Mouse (Mus musculus) forebrain, embryonic 13.5 days (tissue): Measurements from ENCODE around the gene Cdc27. TPM values are rescaled to one million over a fixed set of nuclear protein-coding genes. Genes with fewer than 3 reads are reported as not detected.

Experiments used
- ATAC-seq: fragments of 200-750 bp; cut with Nextera tagmentation; 2 replicates; pipeline ENCODE4 v1.8.0; 2017
- H3K27ac ChIP-seq: fragments of 300-500 bp; sonication (generic); 2 replicates; pipeline ENCODE4 v1.5.1; 2015; ENCODE audit warnings: inconsistent platforms, mild to moderate bottlenecking, moderate library complexity
- H3K27me3 ChIP-seq: fragments of 300-500 bp; sonication (generic); 2 replicates; pipeline ENCODE4 v1.6.1; 2015; ENCODE audit warnings: mild to moderate bottlenecking, inconsistent platforms
- H3K36me3 ChIP-seq: fragments of 300-500 bp; sonication (generic); 2 replicates; pipeline ENCODE4 v1.6.1; 2015; ENCODE audit warnings: mild to moderate bottlenecking, inconsistent platforms; ENCODE audit not compliant: poor library complexity, severe bottlenecking
- H3K4me1 ChIP-seq: fragments of 300-500 bp; sonication (generic); 2 replicates; pipeline ENCODE4 v1.6.1; 2015; ENCODE audit warnings: inconsistent platforms
- H3K4me2 ChIP-seq: fragments of 300-500 bp; sonication (generic); 2 replicates; pipeline ENCODE4 v1.6.1; 2015; ENCODE audit warnings: inconsistent platforms, mild to moderate bottlenecking, moderate library complexity
- H3K4me3 ChIP-seq: fragments of 300-500 bp; sonication (generic); 2 replicates; pipeline ENCODE4 v1.5.1; 2015; ENCODE audit warnings: mild to moderate bottlenecking, inconsistent platforms
- H3K9ac ChIP-seq: fragments of 300-500 bp; sonication (generic); 2 replicates; pipeline ENCODE4 v1.6.1; 2015; ENCODE audit warnings: mild to moderate bottlenecking, inconsistent platforms
- H3K9me3 ChIP-seq: fragments of 300-500 bp; sonication (generic); replicated peaks from 2 replicates; pipeline ENCODE4 v1.6.1; 2016; ENCODE audit warnings: inconsistent platforms
- WGBS: fragments of 180-500 bp; shearing (Covaris S2); methylation state at CpG from one replicate; pipeline ENCODE4 v1.1.7; 2015; 5-methylcytosine and 5-hydroxymethylcytosine counted together
- polyA plus RNA-seq: library from polyadenylated mRNA; unstranded; fragments of >200 nt; fragmentation: Nextera tagmentation; extraction: Ambion mirVana; gene quantifications from 2 replicates; pipeline ENCODE4 v1.2.1, GENCODE M21; 2015

Gene Cdc27
- polyA plus RNA-seq = 43.7 and 51.4 TPM in 2 replicates

- no peaks in the 10 kb centered on the region for H3K27me3 ChIP-seq
- peak within 1 kb of the TSS; percentile 83 for H3K27ac ChIP-seq
- H3K9ac ChIP-seq = peak within 1 kb of the TSS; percentile 99
- H3K4me2 ChIP-seq = peak within 1 kb of the TSS; percentile 75
- peak within 1 kb of the TSS; percentile 89 for H3K4me3 ChIP-seq
- H3K9me3 ChIP-seq = no peaks in the 10 kb centered on the region
- 0 out of 2 replicates have a peak, but pooled peaks cover 4% of the 10 kb centered on the region for H3K36me3 ChIP-seq
- peak; percentile 98 for ATAC-seq
- 1% methylated on average over 35 of the region's 35 CpGs for WGBS
- H3K4me1 ChIP-seq = peaks cover 28% of the 10 kb centered on the region
Observed at GRCm38 (mm10) chr11:104550406-104550974, at the start of gene Cdc27, which contains the start of gene Myl4. Cdc27 (minus strand) TSS chr11:104550620. Myl4 (plus strand) TSS chr11:104550663.

DNA sequence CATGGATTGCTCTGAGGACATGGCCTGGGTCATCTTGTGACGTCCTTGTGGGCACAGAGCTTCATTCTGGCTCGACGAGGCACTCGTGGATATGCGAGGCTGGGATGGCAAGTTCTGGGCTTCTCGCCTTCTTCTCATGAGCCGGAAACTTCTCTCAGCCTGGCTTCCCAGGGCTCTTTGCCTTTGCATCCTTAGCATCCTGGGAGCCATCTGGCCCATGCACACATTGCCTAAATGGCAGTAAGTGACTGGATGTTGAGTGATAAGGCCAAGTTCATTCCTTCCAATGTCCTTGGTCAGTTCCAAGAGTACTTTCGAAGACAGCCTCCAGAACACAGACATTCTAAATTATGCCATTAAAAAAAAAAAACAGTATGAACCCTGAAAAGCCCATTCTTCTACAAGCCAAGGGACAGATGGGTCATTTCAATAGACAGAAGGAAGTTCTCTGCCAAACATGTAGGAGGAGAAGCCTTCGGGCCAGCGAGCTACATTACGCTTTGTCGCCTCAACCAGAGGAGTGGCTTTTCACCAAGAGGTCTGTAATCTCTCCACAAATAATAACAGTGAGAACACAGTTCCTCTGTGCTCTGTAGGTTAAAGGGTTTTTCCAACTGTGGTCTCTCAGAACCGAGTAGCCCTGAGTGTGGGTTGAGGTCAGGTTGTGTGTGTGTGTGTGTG, 49.0 kb upstream of the Cdc27 start:
- WGBS = 85% methylated on average over 13 of the region's 13 CpGs
- Histone ChIP-seq H3K9me3 (no peaks in the 10 kb centered on the region), H3K9ac (no peak overlapping the region), H3K4me3 (no peak overlapping the region), H3K4me1 (no peaks in the 10 kb centered on the region), H3K27me3 (no peaks in the 10 kb centered on the region), H3K4me2 (no peak overlapping the region), H3K27ac (no peak overlapping the region), H3K36me3 (no peaks in the 10 kb centered on the region)
- ATAC-seq = no peak

DNA sequence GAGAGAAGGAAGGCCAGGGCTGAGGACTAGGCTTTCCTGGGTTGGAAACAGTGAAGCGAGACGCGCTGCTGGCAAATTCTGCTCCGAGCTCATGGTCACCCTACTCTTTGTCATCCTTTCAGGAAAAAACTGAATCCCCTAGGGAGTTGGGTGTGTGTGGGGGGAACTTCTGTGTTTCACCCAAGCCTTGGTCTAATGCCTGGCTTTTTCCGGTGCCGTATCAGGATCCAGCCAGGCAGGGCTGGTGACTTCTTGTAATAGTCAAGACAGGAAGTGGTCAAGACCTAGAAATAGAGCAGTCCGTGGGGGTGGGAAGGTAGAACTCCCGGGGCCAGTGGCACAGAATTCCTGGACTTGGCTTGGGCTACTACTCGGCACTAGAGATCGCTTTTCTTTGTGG, 45.9 kb upstream of the Cdc27 start:
- Histone ChIP-seq H3K27ac (no peak overlapping the region), H3K36me3 (no peaks in the 10 kb centered on the region), H3K4me3 (no peak overlapping the region), H3K27me3 (no peaks in the 10 kb centered on the region), H3K9ac (no peak overlapping the region), H3K4me1 (no peaks in the 10 kb centered on the region), H3K4me2 (no peak overlapping the region), H3K9me3 (no peaks in the 10 kb centered on the region)
- no peak for ATAC-seq
- 86% methylated on average over 10 of the region's 10 CpGs for WGBS

DNA sequence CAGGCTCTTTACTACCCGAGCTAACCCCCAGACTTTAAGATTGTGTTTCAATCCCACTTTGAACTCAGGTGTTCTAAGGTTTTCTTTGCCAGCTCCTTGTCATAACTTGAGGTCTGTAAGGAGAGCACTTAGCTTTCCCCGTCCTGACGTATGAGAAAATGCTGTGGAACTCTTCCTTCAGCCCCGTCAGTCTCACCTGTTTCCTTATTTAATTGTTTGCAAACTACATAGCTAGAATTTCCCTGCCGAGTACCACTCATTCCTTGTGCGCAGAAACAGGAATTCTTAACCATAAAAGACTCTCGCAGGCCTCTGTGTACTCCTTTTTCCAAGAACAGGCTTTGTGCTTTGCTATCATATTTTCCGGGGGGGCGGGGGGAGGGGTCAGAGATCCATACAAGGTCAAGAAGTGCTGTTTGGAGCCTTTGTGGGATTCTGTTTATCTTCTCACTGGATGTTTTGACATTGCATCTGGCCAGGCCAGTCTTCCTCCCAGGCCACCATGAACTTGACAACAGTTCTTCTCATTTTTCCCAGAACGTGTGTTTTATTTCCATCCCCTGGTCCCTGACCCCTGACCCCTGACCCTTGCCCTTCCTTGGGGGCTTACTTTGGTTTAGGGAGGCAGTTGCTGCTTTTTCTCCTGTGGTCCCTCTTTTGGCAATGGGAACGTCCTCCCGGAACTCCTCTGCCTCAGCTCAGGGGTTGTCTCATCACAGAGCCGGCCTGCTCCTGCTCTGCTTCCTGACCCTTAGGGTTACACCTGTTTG, 41.8 kb upstream of the Cdc27 start:
- Histone ChIP-seq H3K27me3 (no peaks in the 10 kb centered on the region), H3K4me2 (no peak overlapping the region), H3K27ac (no peak overlapping the region), H3K9me3 (peaks cover 17% of the 10 kb centered on the region), H3K4me1 (no peaks in the 10 kb centered on the region), H3K4me3 (no peak overlapping the region), H3K36me3 (no peaks in the 10 kb centered on the region), H3K9ac (no peak overlapping the region)
- WGBS = 81% methylated on average over 13 of the region's 13 CpGs
- no peak for ATAC-seq

DNA sequence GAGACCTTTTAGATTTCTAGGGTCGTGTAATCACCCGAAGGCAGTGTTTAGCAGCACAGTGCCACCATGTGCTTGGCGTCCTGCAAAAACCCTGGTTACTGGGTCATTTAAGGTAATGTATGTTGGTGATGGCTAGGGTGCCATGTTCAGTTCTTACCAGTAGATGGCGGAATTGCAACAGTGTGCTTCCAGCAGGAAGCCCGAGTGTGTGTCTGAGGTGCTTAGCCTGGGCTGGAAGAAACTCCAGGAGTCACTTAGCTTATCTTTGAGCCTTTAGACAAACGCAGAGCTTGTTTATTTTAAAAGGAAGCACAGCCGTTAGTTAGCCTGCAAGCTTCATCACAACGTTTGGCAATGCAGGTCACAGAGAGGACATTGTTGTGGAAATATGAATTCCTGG, 39.7 kb upstream of the Cdc27 start:
- H3K27me3 ChIP-seq = no peaks in the 10 kb centered on the region
- peak; percentile 50; the same call in 1 of the 2 replicates for ATAC-seq
- H3K36me3 ChIP-seq = no peaks in the 10 kb centered on the region
- no peak overlapping the region for H3K27ac ChIP-seq
- H3K4me1 ChIP-seq = no peaks in the 10 kb centered on the region
- H3K4me2 ChIP-seq = no peak overlapping the region
- peaks cover 17% of the 10 kb centered on the region for H3K9me3 ChIP-seq
- H3K9ac ChIP-seq = no peak overlapping the region
- H3K4me3 ChIP-seq = no peak overlapping the region
- 4% methylated on average over 8 of the region's 8 CpGs for WGBS

DNA sequence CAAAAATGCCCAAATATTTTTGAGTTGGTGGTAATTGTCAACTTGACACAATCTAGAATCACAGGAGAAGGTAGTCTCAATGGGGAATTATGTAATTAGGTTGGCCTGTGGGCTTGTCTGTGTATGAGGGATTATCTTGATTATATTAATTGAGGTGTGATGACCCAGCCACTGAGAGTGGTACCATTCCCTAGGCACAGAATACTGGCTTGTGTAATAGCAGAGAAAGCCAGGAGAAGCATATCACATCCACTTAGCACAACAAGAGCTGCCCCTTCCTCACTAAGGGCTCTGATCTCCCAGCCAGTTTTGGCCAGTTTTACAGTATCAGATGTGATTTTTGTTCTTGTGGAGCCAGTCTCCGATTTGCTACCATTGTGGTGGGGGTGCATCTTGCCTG, 39.1 kb upstream of the Cdc27 start:
- Histone ChIP-seq H3K4me3 (no peak overlapping the region), H3K4me2 (no peak overlapping the region), H3K27me3 (no peaks in the 10 kb centered on the region), H3K9me3 (peaks cover 17% of the 10 kb centered on the region), H3K36me3 (no peaks in the 10 kb centered on the region), H3K27ac (no peak overlapping the region), H3K4me1 (no peaks in the 10 kb centered on the region), H3K9ac (no peak overlapping the region)
- WGBS = 81% methylated on average over 1 of the region's 1 CpGs
- no peak for ATAC-seq

DNA sequence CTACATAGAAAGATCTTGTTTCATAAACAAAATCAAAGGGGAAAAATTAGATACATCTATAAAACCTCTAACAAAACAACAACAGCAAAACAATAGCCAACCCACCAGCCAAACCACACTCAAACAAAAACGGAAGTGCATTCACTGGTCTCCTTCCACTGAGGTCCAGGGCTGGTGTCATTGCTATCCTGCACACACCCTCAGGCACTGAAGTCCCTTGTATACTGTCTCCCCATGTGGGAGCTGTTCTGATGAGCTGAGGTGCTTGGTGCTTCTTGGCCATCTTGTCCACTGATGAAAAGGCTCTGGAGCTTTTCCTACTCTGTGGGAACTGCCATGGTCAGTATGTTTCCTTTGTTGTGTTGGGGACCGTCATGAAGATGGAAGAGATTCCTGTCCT, 38.1 kb upstream of the Cdc27 start:
- Histone ChIP-seq H3K4me2 (no peak overlapping the region), H3K4me3 (no peak overlapping the region), H3K36me3 (no peaks in the 10 kb centered on the region), H3K27me3 (no peaks in the 10 kb centered on the region), H3K9ac (no peak overlapping the region), H3K9me3 (peaks cover 17% of the 10 kb centered on the region), H3K4me1 (no peaks in the 10 kb centered on the region), H3K27ac (no peak overlapping the region)
- WGBS = 89% methylated on average over 2 of the region's 2 CpGs
- ATAC-seq = no peak

DNA sequence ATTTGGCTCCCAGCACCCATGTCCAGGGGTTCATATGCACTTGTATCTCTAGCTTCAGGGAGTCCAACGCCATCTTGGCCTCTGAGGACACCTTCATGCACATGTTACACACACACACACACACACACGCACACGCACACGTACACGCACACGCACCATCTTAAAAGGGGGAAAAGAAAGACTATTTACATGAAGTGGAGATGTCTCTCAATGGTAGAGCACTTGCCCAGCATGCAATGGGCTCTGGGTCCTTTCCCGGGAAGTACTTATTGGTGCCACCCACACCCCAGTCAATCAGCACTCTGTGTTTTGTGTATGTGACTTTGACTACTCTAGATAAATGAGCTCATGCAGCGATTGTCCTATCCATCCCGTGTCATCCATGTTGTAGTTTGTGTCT, 37.5 kb upstream of the Cdc27 start:
- Histone ChIP-seq H3K9me3 (peaks cover 17% of the 10 kb centered on the region), H3K27ac (no peak overlapping the region), H3K9ac (no peak overlapping the region), H3K4me1 (no peaks in the 10 kb centered on the region), H3K36me3 (no peaks in the 10 kb centered on the region), H3K27me3 (no peaks in the 10 kb centered on the region), H3K4me3 (no peak overlapping the region), H3K4me2 (no peak overlapping the region)
- ATAC-seq = no peak
- WGBS = 90% methylated on average over 9 of the region's 9 CpGs

- H3K9ac ChIP-seq = no peak overlapping the region
- 77% methylated on average over 5 of the region's 5 CpGs for WGBS
- peaks cover 17% of the 10 kb centered on the region for H3K9me3 ChIP-seq
- no peak for ATAC-seq
- no peak overlapping the region for H3K4me3 ChIP-seq
- H3K4me2 ChIP-seq = no peak overlapping the region
- no peak overlapping the region for H3K27ac ChIP-seq
- H3K4me1 ChIP-seq = no peaks in the 10 kb centered on the region
- H3K36me3 ChIP-seq = no peaks in the 10 kb centered on the region
- H3K27me3 ChIP-seq = no peaks in the 10 kb centered on the region
Observed at GRCm38 (mm10) chr11:104585495-104585894, 35.1 kb upstream of the Cdc27 start.

DNA sequence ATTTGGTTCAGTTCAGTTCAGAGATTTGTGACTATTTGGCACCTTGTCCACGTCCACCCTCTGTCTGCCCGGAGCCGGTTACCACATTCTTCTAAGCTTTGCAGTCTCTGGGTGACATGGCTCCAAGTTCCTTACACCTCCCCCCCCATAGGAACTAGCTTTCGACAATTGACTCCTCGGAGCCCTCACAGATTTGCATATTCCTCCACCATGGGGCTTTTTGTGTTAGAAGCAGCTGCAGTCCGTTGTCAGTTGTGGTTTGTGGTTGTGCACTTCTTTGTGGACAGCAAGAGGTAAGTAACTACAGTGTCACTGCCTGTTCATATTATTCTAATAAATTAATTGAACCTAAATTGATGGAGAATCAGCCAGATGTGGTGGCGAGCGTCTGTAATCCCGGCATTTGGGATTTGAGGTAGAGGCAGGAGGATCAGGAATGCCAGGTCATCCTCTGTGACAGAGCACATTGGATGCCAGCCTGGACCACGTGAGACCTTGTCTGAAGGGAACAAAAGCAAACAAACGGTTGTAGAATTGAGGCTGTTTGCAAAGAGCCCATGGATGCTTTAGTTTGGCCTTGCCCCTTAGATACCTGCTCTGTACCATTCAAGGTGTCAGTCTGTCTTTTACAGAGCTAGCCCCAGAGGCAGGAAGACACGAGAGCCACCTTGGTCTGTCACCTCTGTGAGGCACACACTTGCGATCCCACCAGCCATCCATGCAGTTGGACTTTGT, 32.4 kb upstream of the Cdc27 start:
- no peak overlapping the region for H3K4me2 ChIP-seq
- WGBS = 61% methylated on average over 13 of the region's 13 CpGs
- peaks cover 5% of the 10 kb centered on the region for H3K9me3 ChIP-seq
- H3K9ac ChIP-seq = no peak overlapping the region
- no peak for ATAC-seq
- no peaks in the 10 kb centered on the region for H3K27me3 ChIP-seq
- no peaks in the 10 kb centered on the region for H3K36me3 ChIP-seq
- H3K4me1 ChIP-seq = no peaks in the 10 kb centered on the region
- no peak overlapping the region for H3K4me3 ChIP-seq
- H3K27ac ChIP-seq = no peak overlapping the region

GRCm38 (mm10) chr11:104582308-104582606, 31.8 kb upstream of the Cdc27 start:
- 98% methylated on average over 2 of the region's 2 CpGs for WGBS
- H3K27me3 ChIP-seq = no peaks in the 10 kb centered on the region
- no peak overlapping the region for H3K9ac ChIP-seq
- H3K4me1 ChIP-seq = no peaks in the 10 kb centered on the region
- H3K9me3 ChIP-seq = no peaks in the 10 kb centered on the region; the same call in 1 of the 2 replicates
- H3K4me3 ChIP-seq = no peak overlapping the region
- no peak for ATAC-seq
- H3K27ac ChIP-seq = no peak overlapping the region
- no peaks in the 10 kb centered on the region for H3K36me3 ChIP-seq
- no peak overlapping the region for H3K4me2 ChIP-seq
